Mouse (Mus musculus): ENCODE data around the gene Lfng.

Lfng gene

DNA sequence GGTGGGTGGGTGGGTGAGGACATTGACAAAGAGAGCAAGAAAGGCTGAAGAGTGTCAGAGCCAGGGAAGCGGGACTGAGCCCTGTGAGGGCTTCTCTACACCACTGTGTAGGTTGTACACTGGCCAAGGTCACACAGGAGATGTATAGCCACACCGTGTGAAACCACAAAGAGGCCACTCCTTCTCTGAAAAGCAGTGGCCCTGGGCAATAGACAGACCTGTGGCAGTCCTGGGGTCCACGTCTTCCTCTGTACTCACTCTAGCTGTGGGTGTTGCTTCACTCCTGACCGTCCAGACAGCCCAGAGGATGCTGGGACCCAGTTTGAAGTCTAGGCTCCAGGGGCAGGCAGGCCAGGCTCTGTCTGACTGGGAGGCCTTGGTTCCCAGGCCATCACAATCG is 12.3 kb upstream of the Lfng start:
- DNase-seq = no peak

DNA sequence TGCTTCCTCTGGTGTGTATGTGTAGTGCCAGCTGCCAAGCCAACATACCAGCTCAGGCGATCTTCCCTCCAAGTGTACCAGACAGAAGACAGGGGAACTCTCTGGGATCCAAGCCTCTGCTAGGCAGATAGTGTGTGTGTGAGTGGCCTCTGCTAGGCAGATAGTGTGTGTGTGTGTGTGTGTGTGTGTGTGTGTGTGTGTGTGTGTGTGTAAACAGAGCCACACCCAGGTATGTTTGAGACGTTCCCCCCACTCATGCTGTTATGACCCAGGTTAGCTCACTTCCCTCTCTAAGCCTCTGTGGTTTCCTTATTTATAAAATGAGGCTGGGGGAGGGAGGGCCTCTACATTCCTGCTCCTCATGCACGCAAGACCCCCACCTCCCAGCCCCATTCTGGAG is 10.7 kb upstream of the Lfng start:
- peak; percentile 54 for DNase-seq

DNA sequence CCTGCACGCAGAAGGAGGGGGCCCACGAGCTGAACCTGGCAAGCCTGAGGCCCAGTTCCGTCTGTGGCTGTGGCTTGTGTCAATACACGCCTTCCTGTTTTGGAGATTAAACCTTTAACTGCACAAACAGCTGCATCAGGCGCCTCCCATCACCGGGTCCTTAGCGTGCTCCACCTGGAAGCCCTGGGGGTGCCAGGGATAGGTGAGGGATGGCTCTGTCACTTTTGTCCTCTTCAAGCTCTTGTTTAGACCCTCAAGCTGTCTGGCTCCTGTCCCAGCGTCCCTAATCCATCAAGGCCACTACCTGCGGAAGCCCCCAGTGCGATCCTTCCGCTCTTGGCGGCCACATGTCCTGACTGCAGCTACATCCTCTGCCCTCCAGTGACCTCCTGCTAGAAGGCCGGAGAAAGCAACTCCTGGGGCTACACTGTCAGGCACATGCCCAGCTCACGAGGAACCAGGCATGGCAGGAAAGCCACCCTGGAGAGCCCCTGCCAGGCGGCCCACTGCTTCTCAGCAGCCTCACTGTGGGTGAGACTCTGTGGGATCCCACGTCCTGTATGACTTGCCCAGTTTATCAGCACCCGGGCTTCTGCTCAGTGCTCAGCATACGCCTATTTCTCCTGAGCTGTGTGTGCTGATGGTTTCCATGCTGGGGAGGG is 10.1 kb upstream of the Lfng start:
- DNase-seq = peak; percentile 82

DNA sequence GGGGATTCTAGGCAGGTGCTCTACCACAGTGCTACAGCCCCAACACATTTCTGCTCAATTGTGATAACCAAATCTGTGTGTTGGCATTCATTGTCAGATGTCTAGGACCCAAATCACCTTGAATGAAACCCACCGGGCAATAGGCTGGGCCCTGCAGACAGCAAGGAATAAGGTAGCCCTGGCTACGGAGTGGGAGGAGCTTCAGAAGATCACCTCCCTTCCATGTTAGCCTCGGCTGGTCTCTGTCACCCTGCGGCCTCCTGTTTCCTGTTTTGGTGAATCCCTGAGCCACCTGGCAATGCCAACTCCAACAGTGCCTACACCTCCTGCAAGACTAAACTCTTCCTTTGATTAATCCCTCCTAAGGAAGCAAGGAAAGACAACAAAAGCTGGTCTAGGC is 9.3 kb upstream of the Lfng start:
- no peak for DNase-seq

DNA sequence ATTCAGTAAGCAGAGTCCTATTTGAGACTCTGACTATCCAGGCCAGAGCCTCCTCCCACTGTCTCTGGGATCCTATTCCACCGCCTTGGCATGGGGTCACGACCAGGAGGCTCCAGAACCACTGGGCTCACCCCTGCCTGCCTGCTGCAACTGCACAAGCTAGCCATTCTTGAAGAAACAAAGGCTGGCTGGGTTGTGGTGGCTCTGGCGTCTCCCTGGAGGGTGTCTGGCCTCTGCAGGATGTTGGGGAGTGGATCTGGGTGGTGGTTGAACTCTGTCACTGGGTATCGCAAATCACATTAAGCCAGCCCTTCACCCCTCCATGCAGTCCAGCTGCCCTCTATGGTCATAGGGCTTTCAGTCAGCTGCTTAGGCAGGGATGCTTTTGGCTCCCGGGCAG is 7.2 kb upstream of the Lfng start:
- DNase-seq = no peak

DNA sequence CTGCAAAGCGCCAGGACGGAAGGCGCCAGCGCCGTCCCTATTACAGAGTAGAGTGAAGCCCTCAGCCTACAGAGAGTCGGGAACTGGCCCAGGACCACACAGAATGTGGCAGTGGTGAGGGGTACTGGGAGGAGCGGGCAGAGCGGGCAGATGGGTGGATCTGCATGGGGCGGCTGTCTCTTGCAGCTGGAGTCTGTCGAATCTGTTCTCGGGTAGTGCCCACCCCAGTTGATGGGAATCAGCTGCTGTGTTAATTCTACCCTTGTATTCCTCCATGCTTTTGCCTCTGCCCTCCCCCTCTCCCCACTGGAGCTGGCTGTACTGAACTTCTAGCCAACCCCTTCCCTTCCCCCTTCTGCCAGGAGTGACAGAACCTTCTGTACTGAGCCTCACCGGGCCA is 5.4 kb upstream of the Lfng start:
- no peak for DNase-seq

DNA sequence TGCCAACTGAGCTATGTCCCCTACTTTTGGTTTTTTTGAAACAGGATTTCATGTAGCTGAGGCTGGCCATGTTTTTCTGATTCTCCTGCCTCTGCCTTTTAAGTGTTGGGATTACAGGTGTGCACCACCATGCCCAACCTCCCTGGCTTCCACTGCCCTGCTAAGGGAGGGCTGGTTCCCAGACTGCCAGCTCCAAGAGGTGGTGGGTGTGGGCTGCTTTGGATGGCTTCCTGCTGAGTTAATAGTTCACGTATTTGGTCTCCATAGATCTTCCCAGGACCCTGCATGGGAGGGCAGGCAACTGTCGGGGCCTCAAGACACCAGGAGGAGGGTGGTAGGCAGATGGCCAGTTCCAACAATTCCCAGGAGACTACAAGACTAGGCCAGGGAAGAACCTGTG is 4.6 kb upstream of the Lfng start:
- DNase-seq = no peak

DNA sequence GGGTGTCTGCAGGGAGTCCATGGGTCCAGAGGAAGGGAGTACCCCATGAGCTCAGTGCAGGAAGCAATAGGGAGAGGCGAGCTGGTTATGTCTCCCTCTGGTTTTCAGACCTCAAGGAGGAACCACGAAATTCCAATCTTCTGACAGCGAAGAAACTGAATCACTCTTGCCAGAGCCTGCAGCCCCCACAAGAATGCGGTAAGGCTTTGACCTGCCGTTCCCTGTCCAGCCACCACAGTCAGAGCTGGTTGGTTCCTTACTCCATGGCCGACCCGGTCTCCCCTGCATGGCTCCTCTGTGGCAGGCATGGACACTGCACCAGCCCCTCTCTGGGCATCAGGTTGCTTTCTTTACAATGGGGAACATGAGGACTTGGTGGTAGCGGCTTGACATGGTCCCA is 2.7 kb upstream of the Lfng start:
- DNase-seq = no peak

DNA sequence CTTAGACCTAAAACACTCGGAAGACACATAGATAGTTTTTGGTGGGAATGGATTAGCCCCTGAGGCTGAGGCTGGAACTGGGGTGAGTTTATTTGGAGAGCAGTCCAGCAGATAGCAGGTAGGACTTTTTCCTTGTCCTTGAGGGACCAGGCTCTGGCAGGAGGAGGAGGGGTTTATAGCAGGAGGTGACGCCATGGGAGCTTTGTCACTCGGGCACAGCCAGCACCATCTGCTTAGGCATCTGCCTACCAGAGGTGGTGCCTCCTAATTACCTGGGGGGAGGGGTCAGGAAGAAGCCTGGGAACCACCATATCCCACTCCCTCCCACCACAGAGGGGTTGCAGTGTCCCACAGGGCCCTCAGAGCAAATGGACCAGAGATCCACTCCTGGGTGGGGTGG is 1.9 kb upstream of the Lfng start:
- DNase-seq = peak; percentile 21

DNA sequence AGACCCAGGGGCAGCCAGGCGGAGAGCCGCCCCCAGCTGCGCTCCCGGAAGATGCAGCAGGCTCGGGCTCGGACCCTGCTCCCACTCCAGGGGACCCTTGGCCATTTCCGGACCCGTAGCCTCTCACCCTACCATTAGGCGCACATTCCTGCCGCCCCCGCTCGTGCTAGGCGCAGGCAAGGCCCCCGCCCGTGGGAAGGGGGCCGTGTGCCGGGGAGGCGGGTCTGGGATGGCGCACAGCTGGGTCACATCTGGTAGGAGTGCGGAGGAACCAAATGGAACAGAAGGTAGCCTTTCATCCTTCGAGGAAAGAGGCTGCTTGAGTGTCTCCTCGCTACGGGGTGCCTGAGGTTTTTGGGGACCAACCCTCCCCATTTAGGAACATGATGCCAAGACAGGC is 734 bp upstream of the Lfng start:
- DNase-seq = peak; percentile 36

DNA sequence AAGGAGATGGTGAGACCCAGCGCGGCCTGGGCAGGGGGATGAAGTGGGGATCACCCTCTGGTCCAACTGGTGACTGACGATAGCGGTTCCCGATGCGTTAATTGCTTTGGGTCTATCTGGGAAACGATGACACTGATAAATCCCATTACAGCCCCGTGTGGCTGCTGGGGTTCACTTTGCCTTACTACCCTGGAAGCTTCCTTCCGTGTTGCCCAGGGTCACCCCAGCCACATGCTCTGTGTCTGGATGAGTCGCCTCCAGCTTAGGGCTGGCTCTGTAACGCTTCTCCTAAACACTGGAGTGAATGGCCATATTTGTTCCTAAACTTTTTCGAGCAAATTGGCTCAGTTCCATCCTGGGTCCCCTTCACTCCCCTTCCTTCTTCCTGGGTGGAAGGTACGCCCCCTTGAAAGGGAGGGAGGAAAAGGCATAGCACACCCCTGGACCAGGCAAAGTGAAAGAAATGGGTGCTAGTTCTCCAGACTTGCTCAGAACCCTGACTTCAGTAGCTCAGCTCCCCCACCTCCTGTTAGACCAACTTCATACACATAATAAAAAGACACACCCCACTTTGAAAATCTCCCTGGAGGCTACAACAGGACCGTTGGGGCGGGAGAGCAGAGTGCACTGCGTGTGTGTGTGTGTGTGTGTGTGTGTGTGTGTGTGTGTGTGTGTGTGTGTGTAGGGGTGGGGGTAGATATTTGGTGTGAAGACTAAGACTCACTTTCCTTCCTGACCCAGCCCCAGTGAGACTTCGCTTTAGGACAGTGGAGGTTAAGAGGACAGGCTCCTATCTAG is 915 bp downstream of the Lfng start:
- DNase-seq = peak; percentile 41

DNA sequence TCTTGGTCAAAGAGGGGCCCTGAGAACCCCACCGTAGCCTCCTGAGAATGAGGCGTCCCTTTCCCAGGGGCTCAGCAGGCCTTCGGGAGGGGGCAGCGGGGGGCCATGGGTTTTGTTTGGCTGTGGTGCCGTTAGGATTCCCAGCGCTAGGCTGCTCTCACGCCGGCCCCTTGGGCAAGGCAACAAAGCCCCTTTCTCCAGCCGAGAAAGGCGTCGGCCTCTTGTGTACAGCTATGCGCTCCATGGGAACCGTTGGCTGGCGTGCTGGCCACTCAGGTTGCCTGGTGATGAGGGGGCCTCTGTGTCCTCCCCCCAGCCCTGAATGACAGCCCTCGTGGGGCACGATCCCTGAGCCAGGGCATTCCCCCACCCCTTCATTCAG is 1.5 kb downstream of the Lfng start:
- peak; percentile 36 for DNase-seq

DNA sequence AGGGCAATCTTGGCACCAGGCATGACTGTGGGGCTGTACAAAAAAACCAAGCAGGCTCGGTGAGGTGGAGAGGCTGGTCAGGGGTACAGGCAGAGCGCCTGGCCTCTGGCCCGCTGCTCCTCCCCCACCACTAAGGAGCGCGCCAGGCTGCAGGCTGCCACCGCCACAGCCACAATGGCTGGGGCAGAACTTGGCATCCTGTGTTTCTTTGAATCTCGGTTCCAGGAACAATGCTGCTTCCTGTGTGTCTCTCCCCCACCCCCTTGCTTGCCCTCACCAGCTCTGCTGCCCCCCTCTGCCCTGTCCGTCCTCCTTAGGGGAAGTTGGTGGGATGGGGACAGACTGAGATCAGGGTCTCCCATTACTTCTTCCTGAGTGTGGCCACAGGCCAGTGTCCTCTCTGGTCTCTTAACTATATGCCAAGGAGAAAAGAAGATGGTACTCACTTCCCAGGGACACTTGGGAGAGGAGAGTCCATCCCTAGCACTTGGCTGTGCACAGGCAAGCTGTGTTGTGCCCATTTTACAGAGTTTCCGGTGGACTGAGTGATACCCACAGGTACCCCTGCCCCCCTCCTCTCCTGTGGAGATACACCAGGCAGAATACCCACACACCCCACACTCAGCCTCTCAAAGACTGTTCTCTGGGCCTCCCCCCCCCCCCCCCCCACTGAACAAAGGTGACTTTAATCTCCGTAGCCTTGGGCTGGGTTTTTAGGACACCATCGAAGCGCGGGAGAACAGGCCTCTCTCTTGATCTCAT is 2.6 kb downstream of the Lfng start:
- DNase-seq = peak; percentile 65

DNA sequence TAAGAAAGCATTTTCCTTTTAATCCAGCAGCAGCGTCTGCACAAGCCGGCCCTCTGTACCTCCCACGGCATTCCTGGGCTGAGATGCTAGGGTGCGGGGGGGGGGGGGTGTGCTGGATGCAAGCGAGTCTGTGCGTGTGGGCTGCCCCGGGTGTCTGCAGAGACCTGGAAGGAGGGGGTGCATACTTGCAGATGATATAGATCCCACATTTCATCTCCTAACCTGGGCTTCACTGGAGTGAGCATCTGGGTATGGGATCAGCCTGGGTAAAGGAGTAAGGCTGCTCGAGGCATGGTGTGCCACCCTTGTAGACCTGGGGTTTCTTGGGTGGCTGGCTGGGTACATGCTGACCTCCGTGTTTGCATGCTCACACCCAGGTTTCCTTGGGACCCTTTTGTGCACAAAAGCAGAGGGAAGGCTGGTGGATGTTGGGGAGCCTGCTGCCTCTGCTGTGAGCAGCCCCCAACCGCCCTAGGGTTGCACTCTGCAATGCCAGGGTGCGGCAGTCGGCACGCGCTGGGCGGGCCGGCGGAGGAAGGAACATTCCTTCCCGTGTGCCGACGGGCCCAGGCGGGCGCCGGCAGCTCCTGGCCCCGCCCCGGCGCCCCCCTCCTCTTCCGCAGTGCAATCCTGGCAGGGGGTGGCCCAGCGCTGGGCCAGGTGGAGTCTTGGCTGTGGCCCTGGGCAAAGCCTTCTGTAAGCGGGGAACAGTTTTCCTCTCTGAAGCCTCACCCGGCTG is 3.3 kb downstream of the Lfng start:
- peak; percentile 75 for DNase-seq

DNA sequence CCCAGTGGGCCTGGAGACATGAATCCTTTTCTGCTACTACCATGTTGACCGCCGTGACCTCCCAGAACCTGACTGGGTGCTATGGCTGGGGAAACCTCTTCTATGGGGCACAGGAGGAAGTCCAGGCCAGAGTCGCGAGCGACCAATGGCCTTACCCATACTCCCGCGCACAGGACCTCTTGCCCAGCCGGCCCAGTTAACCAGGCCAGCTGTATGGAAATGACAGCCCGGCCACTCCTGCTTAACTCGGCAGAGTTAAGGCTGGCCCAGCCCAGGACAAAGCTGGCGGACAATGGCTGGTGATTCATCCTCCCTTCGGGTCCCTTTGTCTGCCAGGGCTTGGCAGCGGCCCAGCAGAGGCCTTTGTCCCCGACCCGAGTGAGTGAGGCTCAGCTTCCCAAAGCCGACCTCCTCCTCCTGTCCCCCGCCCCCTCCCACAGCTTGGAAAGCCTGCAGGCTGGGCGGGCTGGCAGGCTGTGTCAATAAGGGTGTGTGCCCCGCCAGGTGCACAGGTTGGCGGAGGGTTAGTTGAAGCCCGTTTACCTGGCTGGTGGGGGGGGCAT is 4.0 kb downstream of the Lfng start:
- DNase-seq = peak; percentile 35

DNA sequence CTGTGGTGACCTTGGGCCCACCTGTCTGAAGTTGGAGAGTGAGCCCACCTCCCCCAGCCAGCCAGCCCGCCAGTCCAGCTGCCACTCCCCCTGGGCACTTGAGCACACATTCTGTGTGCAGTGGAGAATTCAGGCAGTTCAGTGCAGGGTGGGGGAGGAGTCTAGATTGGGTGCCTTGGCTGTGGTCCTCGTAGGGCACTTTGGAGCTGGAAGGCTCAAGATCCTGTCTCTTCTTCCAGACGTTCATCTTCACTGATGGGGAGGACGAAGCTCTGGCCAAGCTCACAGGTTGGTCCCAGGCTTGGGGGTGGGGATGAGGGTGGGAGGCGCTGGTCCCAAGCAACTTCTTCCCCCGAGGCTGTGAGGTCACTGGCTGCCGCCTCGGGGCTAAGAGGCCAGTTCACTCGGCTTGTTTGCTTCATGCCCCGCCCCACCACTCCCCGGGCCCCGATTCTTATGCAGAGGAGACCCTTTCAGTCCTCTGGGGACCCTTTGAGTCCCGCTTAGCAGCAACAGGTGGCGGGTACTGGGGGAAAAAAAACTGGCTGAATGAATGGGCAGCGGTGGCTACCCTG is 4.6 kb downstream of the Lfng start:
- DNase-seq = no peak

DNA sequence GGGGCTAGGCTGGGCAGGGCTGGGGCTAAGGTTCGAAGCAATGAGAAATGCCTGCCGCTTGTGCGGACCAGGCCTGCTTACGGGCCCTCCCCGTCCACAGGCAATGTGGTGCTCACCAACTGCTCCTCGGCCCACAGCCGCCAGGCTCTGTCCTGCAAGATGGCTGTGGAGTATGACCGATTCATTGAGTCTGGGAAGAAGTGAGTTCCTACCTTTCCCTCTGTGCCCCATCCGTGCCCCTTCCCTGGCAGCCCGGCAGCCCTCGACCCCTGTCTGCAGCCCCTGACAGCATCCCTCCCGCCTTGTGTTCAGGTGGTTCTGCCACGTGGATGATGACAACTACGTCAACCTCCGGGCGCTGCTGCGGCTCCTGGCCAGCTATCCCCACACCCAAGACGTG is 5.1 kb downstream of the Lfng start:
- DNase-seq = no peak

DNA sequence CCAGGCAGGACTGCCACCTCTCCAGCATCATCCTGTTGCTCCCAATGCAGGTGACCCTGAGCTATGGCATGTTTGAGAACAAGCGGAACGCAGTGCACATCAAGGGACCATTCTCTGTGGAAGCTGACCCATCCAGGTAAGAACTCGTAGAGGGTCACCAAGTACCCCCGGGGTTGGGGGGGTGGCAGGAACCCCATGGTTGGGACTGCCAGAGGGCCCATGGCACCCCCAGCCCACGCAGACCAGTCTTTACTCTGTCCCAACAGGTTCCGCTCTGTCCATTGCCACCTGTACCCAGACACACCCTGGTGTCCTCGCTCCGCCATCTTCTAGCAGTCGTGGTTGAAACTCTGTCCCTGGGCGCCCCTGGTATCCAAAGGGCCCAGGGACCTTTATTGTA is 7.0 kb downstream of the Lfng start:
- no peak for DNase-seq

DNA sequence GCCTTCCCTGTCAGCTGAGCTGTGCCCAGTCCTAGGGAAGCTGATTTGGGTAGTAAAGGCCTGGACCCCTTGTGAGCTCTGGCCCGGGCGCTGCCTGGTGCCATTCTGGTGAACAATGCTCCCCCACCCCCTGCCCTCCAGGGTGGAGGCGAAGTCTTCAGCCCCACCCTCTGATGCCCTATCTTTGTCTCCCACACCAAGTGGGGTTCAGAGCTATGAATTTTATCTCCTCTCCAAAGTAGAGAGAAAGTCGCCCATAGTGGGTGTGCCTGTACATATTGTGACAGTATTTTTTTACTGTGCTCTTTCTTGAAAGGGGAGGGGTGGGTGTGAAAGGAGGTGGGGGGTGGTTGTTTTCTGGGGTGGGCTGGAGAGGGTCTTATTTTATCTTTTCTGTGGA is 7.7 kb downstream of the Lfng start:
- DNase-seq = no peak

DNA sequence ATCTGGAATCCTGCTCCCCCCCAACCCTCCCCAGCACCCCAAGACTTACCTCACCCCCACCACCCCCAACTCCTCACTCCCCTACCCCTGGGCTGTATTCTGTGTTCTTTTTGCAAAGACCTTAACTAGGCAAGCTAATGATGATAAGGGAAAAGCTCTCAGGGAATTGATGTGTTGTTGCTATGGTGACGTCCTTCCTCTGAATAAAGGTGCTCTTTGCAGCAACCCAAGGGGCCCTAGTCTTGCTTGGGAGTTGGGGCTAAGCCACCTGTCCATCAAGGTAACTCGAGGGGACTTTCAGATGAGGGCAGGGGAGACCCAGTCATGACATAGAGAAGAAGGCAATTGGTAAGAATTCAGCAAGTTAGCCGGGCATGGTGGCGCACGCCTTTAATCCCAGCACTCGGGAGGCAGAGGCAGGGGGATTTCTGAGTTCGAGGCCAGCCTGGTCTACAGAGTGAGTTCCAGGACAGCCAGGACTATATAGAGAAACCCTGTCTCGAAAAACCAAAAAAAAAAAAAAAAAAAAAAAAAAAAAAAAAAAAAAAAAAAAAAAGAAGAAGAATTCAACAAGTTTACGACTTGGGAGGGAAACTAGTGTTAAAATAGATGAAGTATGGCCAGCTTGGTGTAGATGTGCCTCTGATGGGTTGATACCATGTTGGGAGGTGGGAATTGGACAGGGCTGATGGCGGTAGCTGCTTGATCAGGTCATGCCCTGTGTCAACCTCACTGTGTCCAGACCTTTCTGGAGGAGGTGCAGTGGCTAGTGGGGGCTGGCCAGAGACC is 8.4 kb downstream of the Lfng start:
- DNase-seq = no peak

DNA sequence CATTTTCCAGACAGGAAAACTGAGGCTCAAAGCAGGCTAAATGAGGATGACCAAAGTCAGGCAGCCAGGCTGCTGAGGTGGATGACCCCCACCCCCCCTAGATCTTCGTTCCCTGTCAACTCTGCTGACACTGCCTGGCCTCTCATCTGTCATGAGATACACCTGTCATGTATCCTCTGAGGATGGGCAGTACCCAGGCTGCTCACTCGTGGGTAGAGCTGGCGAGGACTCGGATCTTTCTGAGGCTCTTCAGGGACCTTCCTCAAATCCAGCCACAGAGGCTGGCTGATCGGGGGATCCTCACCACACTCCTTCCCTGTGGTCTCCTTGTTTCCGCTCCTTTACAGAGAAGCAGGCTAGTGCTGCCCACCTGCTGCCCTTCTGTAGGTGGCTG is 9.0 kb downstream of the Lfng start:
- DNase-seq = no peak

DNA sequence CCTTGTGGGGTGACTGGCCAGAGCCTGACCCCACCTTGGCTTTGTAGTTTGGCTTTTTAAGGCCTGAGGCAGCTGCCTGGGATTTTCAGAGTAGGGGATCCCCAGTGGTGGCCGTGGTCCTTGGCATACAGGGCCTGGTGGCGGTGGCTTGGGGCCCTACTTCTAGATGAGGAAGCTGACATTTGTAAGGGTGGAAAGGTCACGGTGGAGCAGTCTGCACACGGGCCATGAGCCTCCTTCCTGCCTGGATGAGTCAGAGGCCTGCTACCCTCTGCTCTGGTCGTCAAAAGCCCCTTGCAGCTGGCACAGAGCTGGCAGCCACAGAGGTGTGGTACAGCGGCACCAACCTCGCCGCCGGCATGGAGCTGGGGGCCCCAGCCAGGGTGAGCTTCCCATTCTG is 9.6 kb downstream of the Lfng start:
- DNase-seq = peak; percentile 70
